Mouse (Mus musculus) bone marrow, adult 2 months (tissue): ENCODE data around the gene Akap6.

Source experiments
- CTCF ChIP-seq: fragments of 200-500 bp; IDR thresholded peaks from 2 replicates; pipeline ENCODE4 v1.5.1; 2011; ENCODE audit warnings: low read length, control low read depth; ENCODE audit not compliant: control insufficient read depth, insufficient read depth
- POLR2A ChIP-seq: fragments of 200-500 bp; IDR thresholded peaks from 2 replicates; pipeline ENCODE4 v1.6.1; 2011; ENCODE audit warnings: low read depth, mild to moderate bottlenecking, control low read depth, low read length, borderline replicate concordance; ENCODE audit not compliant: control insufficient read depth

GRCm38 (mm10) chr12:52704810-52705209 is 5.6 kb downstream of the Akap6 start:
- TF ChIP-seq POLR2A = no peak
- TF ChIP-seq CTCF = no peak
